Mouse (Mus musculus): ENCODE results near the gene Gm49339.

- TF ChIP-seq POLR2A (IDR thresholded peaks at IDR 0.05; ENCODE audit: low read depth, low read length), result no peak
- no peak for TF ChIP-seq USF1 (IDR thresholded peaks at IDR 0.05; ENCODE audit: low read depth, low read length)
- no peak for TF ChIP-seq CTCF (conservative IDR thresholded peaks at IDR 0.05 in 1 of 2, IDR thresholded peaks at IDR 0.05 in 1 of 2; ENCODE audit: low read depth in 2 of 2, low read length in 2 of 2)
- no peak for TF ChIP-seq UBTF (IDR thresholded peaks at IDR 0.05; ENCODE audit: low read depth, low read length)
- no peak for TF ChIP-seq CHD2 (IDR thresholded peaks at IDR 0.05; ENCODE audit: low read length)
- no peak for TF ChIP-seq MAX (IDR thresholded peaks at IDR 0.05; ENCODE audit: low read length)
- TF ChIP-seq MAZ (IDR thresholded peaks at IDR 0.05; ENCODE audit: low read depth, low read length), result no peak
Measured at GRCm38 (mm10) chr10:51455762-51456161, 24.6 kb upstream of the Gm49339 start.
